Mouse (Mus musculus) ES-Bruce4 (cell line): ENCODE data around the gene D630039A03Rik.

Experiments
- CTCF ChIP-seq: IDR thresholded peaks from one replicate; pipeline ENCODE4 v1.8.1; 2011; ENCODE audit warnings: low read depth, low read length
- POLR2A ChIP-seq: IDR thresholded peaks from one replicate; pipeline ENCODE4 v1.8.1; 2011; ENCODE audit warnings: low read length; ENCODE audit not compliant: insufficient read depth

DNA sequence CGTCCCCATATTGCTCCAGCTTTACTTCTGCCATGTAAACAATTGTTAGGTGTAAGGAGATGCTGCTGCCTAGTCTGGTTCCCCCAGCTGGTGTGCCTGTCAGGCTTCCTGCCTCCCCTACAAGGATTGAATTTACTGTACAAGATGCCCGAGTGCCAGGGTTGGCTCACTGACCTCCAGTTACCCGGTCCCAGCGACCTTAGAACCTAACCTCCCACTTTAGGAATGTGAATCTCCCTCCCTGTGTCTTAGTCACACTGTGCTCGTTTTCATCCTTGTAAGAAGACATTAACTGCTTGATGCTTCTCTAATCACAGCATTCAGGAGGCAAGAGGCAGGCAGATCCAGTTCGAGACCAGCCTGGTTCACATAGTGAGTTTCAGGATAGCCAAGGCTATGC lies 54.9 kb downstream of the D630039A03Rik start:
- TF ChIP-seq CTCF (no peak), POLR2A (no peak)
